Mouse (Mus musculus): ENCODE results near the gene Slc25a17. TPM values are rescaled to one million over a fixed set of nuclear protein-coding genes. Genes with fewer than 3 reads are reported as not detected.
A peak's percentile ranks its signal among the peaks of the same experiment; 100 is the strongest.

The Slc25a17 gene
- total and polyA plus RNA-seq, 2 experiments: 30.2 to 67.8 TPM

DNA sequence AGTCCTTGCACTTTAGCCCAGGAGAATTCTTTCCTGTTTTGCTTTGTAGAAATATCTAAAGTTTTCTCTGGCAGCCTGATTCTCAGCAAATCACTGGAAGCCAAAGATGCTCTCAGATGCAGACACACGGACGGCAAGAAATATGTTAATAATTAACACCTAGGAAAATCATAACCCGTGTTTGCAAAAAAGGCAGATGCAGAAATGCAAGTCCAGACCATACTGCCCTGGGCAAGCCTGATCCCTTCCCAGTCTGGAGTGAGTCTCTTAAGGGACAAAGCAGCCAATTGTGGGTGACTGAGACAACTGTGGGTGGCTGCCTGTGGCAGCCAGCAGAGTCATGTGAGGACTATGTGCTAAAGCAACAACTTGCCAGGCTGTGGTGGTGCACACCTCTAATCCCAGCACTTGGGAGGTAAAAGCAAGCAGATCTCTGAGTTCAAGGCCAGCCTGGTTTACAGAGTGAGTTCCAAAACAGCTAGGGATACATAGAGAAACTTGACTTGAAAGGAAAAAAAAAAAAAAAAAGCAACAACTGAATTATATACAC, 60.0 kb downstream of the Slc25a17 start:
- Histone ChIP-seq H3K4me3 (ENCODE audit: insufficient read depth, low read depth, low read length) (no peak overlapping the region), H3K9ac (ENCODE audit: low read depth, low read length) (no peak overlapping the region), H3K27me3 (ENCODE audit: control insufficient read depth, insufficient read depth, low read length) (no peaks in the 10 kb centered on the region), H3K79me2 (ENCODE audit: control insufficient read depth, insufficient read depth, low read length) (no peaks in the 10 kb centered on the region), H3K4me1 (ENCODE audit: control insufficient read depth, insufficient read depth, low read length) (peaks cover 13% of the 10 kb centered on the region), H3K36me3 (ENCODE audit: control insufficient read depth, insufficient read depth, low read length) (no peaks in the 10 kb centered on the region), H3K27ac (replicated peaks; ENCODE audit: insufficient read depth, low read depth, low read length) (peak overlapping the region; percentile 67)
- no peak for TF ChIP-seq CTCF (IDR thresholded peaks at IDR 0.05; ENCODE audit: low read depth, low read length)
- TF ChIP-seq POLR2A (IDR thresholded peaks at IDR 0.05; ENCODE audit: extremely low read depth, insufficient read depth, low read length): no peak
- 24% methylated on average over 3 of the region's 3 CpGs for WGBS
- peak; percentile 72 for DNase-seq (ENCODE audit: extremely low read depth, low read depth, low spot score)

- H3K27me3 ChIP-seq (ENCODE audit: control insufficient read depth, insufficient read depth, low read length): no peaks in the 10 kb centered on the region
- no peaks in the 10 kb centered on the region for H3K79me2 ChIP-seq (ENCODE audit: control insufficient read depth, insufficient read depth, low read length)
- no peak overlapping the region for H3K9ac ChIP-seq (ENCODE audit: low read depth, low read length)
- peaks cover 13% of the 10 kb centered on the region for H3K4me1 ChIP-seq (ENCODE audit: control insufficient read depth, insufficient read depth, low read length)
- H3K36me3 ChIP-seq (ENCODE audit: control insufficient read depth, insufficient read depth, low read length): no peaks in the 10 kb centered on the region
- TF ChIP-seq CTCF (IDR thresholded peaks at IDR 0.05; ENCODE audit: low read depth, low read length) (no peak), POLR2A (IDR thresholded peaks at IDR 0.05; ENCODE audit: extremely low read depth, insufficient read depth, low read length) (no peak)
- peak overlapping the region; percentile 68 for H3K27ac ChIP-seq (replicated peaks; ENCODE audit: insufficient read depth, low read depth, low read length)
- WGBS: 35% methylated on average over 4 of the region's 4 CpGs
- no peak overlapping the region for H3K4me3 ChIP-seq (ENCODE audit: insufficient read depth, low read depth, low read length)
- DNase-seq (ENCODE audit: extremely low read depth, low read depth, low spot score): peak; percentile 26
These were observed 61.1 kb downstream of the Slc25a17 start for GRCm38 (mm10) chr15:81299549-81299948.

- TF ChIP-seq POLR2A (IDR thresholded peaks at IDR 0.05; ENCODE audit: extremely low read depth, insufficient read depth, low read length) (no peak), CTCF (IDR thresholded peaks at IDR 0.05; ENCODE audit: low read depth, low read length) (no peak)
- DNase-seq (ENCODE audit: extremely low read depth, low read depth, low spot score): peak; percentile 85
- Histone ChIP-seq H3K27me3 (ENCODE audit: control insufficient read depth, insufficient read depth, low read length) (no peaks in the 10 kb centered on the region), H3K4me3 (ENCODE audit: insufficient read depth, low read depth, low read length) (no peak overlapping the region), H3K36me3 (ENCODE audit: control insufficient read depth, insufficient read depth, low read length) (no peaks in the 10 kb centered on the region), H3K9ac (ENCODE audit: low read depth, low read length) (no peak overlapping the region), H3K4me1 (ENCODE audit: control insufficient read depth, insufficient read depth, low read length) (peaks cover 13% of the 10 kb centered on the region), H3K79me2 (ENCODE audit: control insufficient read depth, insufficient read depth, low read length) (no peaks in the 10 kb centered on the region), H3K27ac (replicated peaks; ENCODE audit: insufficient read depth, low read depth, low read length) (no peak overlapping the region)
- 24% methylated on average over 6 of the region's 6 CpGs for WGBS
These were observed 62.4 kb downstream of the Slc25a17 start for GRCm38 (mm10) chr15:81298213-81298612.

DNA sequence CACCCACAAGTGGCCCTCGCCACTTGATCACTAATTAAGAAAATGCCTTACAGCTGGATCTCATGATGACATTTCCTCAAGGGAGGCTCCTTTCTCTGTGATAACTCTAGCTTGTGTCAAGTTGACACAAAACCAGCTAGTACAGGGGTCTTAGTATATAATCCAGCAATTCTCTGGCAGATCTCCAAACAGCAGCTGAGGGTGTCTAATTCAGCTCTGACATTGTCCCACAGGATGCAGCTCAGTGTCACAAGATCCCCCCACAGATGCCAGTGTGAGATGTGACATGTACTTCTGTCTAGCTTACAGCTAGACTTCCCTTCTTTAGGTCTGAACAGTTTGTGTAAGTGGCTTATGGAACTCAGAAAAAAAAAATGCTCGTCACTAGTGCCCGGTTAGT, 63.1 kb downstream of the Slc25a17 start:
- Histone ChIP-seq H3K27me3 (ENCODE audit: control insufficient read depth, insufficient read depth, low read length) (no peaks in the 10 kb centered on the region), H3K36me3 (ENCODE audit: control insufficient read depth, insufficient read depth, low read length) (no peaks in the 10 kb centered on the region), H3K27ac (replicated peaks; ENCODE audit: insufficient read depth, low read depth, low read length) (no peak overlapping the region), H3K4me1 (ENCODE audit: control insufficient read depth, insufficient read depth, low read length) (peaks cover 13% of the 10 kb centered on the region), H3K4me3 (ENCODE audit: insufficient read depth, low read depth, low read length) (no peak overlapping the region), H3K79me2 (ENCODE audit: control insufficient read depth, insufficient read depth, low read length) (no peaks in the 10 kb centered on the region), H3K9ac (ENCODE audit: low read depth, low read length) (no peak overlapping the region)
- no peak for TF ChIP-seq CTCF (IDR thresholded peaks at IDR 0.05; ENCODE audit: low read depth, low read length)
- TF ChIP-seq POLR2A (IDR thresholded peaks at IDR 0.05; ENCODE audit: extremely low read depth, insufficient read depth, low read length): no peak
- DNase-seq (ENCODE audit: extremely low read depth, low read depth, low spot score): no peak
- WGBS: 91% methylated on average over 3 of the region's 3 CpGs

- no peak for DNase-seq (ENCODE audit: extremely low read depth, low read depth, low spot score)
- 91% methylated on average over 10 of the region's 10 CpGs for WGBS
- no peak for TF ChIP-seq POLR2A (IDR thresholded peaks at IDR 0.05; ENCODE audit: extremely low read depth, insufficient read depth, low read length)
- TF ChIP-seq CTCF (IDR thresholded peaks at IDR 0.05; ENCODE audit: low read depth, low read length): no peak
- no peaks in the 10 kb centered on the region for H3K36me3 ChIP-seq (ENCODE audit: control insufficient read depth, insufficient read depth, low read length)
- H3K79me2 ChIP-seq (ENCODE audit: control insufficient read depth, insufficient read depth, low read length): no peaks in the 10 kb centered on the region
- H3K27ac ChIP-seq (replicated peaks; ENCODE audit: insufficient read depth, low read depth, low read length): no peak overlapping the region
- no peak overlapping the region for H3K4me3 ChIP-seq (ENCODE audit: insufficient read depth, low read depth, low read length)
- no peak overlapping the region for H3K9ac ChIP-seq (ENCODE audit: low read depth, low read length)
- peaks cover 4% of the 10 kb centered on the region; the same call in 1 of the 2 replicates for H3K4me1 ChIP-seq (ENCODE audit: control insufficient read depth, insufficient read depth, low read length)
- H3K27me3 ChIP-seq (ENCODE audit: control insufficient read depth, insufficient read depth, low read length): no peaks in the 10 kb centered on the region
These were observed 65.7 kb downstream of the Slc25a17 start for GRCm38 (mm10) chr15:81294897-81295296.

GRCm38 (mm10) chr15:81294386-81294785, 66.2 kb downstream of the Slc25a17 start:
- H3K27me3 ChIP-seq (ENCODE audit: control insufficient read depth, insufficient read depth, low read length): no peaks in the 10 kb centered on the region
- H3K27ac ChIP-seq (replicated peaks; ENCODE audit: insufficient read depth, low read depth, low read length): no peak overlapping the region
- H3K4me3 ChIP-seq (ENCODE audit: insufficient read depth, low read depth, low read length): no peak overlapping the region
- 43% methylated on average over 12 of the region's 12 CpGs for WGBS
- DNase-seq (ENCODE audit: extremely low read depth, low read depth, low spot score): no peak
- no peaks in the 10 kb centered on the region for H3K36me3 ChIP-seq (ENCODE audit: control insufficient read depth, insufficient read depth, low read length)
- TF ChIP-seq CTCF (IDR thresholded peaks at IDR 0.05; ENCODE audit: low read depth, low read length) (no peak), POLR2A (IDR thresholded peaks at IDR 0.05; ENCODE audit: extremely low read depth, insufficient read depth, low read length) (no peak)
- H3K79me2 ChIP-seq (ENCODE audit: control insufficient read depth, insufficient read depth, low read length): no peaks in the 10 kb centered on the region
- no peaks in the 10 kb centered on the region for H3K4me1 ChIP-seq (ENCODE audit: control insufficient read depth, insufficient read depth, low read length)
- no peak overlapping the region for H3K9ac ChIP-seq (ENCODE audit: low read depth, low read length)
